Mouse (Mus musculus) spleen, adult 18-20 months (tissue): Measurements from ENCODE around the gene Eps8l1.
A peak's percentile ranks its signal among the peaks of the same experiment; 100 is the strongest.
"Not testable (repeated sequence)": the region's sequence is repeated elsewhere in the genome, so short reads cannot be mapped to it uniquely, and the experiment has no call there.

Experiments
- DNase-seq, 2 experiments: peaks; one replicate each; pipeline ENCODE4 v3.0.0; 2022; ENCODE audit warnings: mixed read lengths in 2 of 2

Eps8l1 gene

GRCm38 (mm10) chr7:4460576-4461434 lies at the start of gene Eps8l1:
Gene Eps8l1 (plus strand): TSS chr7:4460674.
- DNase-seq = no peak

DNA sequence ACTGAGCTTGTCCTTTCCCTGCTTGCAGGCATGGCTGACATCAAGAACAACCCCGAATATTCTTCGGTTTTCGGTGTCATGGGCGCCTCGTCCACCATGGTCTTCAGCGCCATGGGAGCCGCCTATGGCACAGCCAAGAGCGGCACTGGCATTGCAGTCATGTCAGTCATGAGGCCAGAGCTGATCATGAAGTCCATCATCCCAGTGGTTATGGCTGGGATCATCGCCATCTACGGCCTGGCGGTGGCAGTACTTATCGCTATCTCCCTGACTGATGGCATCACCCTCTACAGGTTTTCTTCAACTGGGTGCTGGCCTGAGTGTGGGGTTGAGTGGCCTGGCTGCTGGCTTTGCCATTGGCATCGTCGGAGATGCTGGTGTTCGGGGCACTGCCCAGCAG lies 48.1 kb upstream of the Eps8l1 start:
- not testable (repeated sequence) for DNase-seq

DNA sequence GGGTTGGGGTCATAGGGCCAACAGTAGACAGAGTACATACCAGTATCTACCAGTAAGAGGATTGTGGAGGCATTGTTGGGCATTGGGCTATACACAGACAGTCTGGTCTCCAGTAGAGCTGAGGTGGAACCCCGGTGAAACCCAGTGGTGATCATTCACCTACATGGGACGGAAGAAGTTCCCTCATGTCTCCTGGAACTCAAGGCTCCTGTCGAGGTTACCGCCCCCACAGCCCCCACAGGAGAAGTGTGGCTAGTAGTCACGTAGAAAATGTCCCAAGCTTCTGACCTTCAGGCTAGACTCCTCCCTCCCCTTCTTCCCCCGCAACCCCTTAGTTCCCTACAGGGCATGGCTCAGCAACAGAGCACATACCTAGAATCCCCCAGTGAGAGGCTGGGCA lies 40.8 kb upstream of the Eps8l1 start:
- no peak for DNase-seq

DNA sequence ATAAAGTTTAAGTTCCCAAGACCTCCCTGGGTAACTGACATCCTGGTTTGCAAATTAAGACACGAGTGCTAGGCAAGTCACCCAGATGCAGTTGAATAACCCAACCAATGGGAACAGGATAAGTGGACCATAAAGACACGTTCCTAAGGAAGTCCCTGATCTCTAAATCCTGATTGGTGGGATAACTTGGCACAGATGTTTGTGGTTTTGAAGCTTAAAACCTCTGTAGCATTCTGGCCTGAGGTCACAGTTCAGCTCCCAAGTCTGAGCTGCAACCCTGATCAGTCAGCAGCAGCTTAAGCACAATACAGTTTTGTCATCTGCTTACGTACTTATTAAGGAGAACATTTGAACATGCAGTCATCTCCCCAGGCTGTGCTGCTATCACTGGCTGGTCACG lies 40.2 kb upstream of the Eps8l1 start:
- no peak for DNase-seq

- peak; percentile 61 to 81 for DNase-seq
Measured at GRCm38 (mm10) chr7:4427161-4427912, 33.1 kb upstream of the Eps8l1 start.

DNA sequence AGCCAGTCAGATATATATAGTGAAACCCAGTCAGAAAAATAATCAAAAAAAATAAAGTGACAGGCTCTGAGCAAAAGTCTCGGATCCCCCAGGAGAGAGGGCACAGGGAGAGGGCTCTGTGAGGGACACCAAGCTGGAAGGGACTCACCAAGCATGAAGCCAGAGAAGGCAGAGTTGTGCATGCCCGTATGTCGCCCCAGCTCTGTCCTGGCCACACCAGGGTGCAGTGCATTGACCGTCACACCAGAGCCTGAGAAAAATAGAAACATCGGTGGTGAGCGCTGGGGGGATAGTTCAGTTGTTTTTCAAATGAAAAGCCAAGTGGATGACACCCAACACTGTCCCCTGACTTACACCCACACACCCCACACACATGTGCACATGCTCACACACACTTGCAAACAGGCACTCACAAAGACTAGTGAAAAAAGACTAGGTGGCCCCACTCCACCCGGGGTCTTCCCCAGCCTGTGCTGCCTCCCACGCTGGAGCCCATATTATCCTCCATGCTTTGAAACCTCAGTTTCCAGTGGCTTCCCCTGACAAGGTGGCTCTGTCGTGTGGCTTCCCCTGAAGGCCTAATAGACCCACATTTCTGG lies 30.1 kb upstream of the Eps8l1 start:
- DNase-seq = no peak

- peak; percentile 41 to 68 for DNase-seq
Measured at GRCm38 (mm10) chr7:4431548-4431947, 28.9 kb upstream of the Eps8l1 start.

DNA sequence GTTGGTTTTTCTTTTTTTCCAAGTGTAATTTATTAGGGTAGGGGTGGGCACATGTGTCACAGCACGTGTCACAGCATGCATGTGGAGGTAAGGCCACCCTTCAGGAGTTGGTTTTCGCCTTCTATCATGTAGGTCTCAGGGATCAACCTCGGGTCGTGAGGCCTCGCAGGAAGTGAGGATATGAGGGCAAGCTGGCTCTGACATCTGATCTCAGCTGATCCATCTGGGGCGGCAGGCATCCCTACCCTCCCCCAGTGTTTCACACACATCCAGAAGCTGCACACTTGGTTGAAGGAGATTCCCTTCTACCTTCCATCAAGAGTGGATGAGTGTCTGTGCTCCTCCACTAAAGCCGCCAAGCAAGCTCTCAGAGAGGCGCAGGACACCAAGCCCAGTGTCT lies 28.4 kb upstream of the Eps8l1 start:
- DNase-seq = no peak

DNA sequence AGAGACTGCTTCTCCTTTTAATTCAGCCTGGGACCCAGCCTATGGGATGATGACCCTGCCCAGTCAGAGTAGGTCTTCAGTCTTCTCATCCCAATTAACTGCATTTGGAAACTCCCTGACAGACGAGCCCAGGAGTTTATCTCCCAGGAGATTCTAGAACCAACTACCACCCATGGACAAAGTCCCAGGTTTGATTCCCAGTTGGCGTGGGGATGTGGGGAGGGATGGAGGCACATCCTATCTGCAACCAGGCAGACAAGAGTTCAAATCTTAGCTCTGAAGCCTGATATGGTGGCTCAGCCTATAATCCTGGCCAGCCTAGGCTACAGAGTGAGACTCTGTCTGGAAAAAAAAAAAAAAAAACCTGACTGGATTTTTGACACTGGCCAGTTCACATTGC lies 22.8 kb upstream of the Eps8l1 start:
- DNase-seq = no peak

GRCm38 (mm10) chr7:4440549-4440948 lies 19.9 kb upstream of the Eps8l1 start:
- no peak for DNase-seq

- peak; percentile 61 to 74 for DNase-seq
Measured at GRCm38 (mm10) chr7:4445216-4445791, 15.2 kb upstream of the Eps8l1 start, which contains the start of gene Rdh13. Gene Rdh13 (minus strand): TSS chr7:4445649.

- DNase-seq = no peak
Measured at GRCm38 (mm10) chr7:4447138-4447537, 13.3 kb upstream of the Eps8l1 start.

DNA sequence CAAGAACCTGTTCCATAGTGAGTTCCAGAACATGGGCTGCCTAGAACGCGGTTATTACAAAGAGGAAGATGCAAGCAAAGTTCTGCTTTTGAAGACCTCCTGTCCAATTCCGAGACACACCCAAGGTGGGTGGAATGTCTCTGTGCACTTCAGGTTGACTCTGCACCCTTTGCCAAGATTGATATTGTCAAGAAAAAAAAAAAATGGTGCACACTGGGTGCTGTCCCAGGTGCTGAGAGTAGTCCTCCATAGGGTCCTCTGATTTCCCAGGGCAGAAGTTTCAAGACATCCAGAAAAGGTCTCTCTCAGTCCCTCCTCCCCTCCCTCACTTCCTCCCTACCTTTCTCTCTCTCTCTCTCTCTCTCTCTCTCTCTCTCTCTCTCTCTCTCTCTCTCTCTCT lies 12.0 kb upstream of the Eps8l1 start:
- no peak for DNase-seq

- no peak for DNase-seq
Measured at GRCm38 (mm10) chr7:4449211-4449610, 11.3 kb upstream of the Eps8l1 start.

DNA sequence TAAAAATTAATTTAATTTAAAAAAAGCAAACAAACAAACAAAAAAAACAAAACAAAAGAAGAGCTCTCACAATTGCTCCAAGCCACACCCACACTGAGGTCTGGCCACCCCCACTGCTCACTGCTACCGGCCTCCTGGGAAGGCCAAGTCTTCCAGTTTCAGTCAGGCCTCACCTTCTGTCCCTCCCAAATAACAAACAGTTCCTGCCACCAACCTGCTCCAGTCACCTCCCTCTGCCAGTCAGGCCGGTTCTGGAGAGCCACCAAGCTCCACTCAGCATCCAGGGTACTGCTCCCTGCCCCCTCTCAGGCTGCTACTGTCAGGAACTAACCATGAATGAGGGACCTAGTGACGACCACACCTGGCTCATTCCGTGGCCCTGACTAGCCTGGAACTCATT lies 7.8 kb upstream of the Eps8l1 start:
- no peak for DNase-seq

DNA sequence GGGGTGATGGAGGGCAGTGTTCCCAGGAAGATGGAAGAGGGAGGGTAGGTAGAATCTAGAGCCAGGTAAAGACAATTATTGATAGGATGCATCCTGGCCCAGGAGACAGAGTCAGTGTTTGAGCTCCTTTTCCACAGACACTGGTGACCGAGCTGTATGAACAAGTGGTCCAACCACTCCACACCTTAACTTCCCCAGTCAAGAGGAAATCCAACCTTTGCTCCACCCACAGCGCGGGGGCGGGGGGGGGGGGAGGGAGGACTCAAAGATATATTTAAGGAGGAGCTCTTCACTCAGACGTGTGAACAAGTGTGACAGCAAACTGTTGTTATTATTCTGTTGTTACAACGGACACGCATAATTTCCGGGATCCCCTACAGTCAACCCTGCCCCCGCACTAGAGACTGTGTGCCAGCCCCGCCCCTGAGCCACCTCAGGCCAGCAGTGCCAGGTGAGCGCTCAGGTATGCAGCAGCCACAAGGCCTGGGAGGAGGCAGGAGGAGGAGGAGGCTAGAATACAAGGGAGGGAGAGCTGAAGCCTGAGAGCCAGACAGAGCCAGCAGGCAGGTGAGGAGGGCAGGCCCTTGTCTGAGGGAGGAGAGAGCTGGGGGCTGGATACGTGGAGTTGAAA lies 3.8 kb downstream of the Eps8l1 start:
- no peak for DNase-seq

- DNase-seq = no peak
Measured at GRCm38 (mm10) chr7:4467801-4468200, 7.3 kb downstream of the Eps8l1 start.

DNA sequence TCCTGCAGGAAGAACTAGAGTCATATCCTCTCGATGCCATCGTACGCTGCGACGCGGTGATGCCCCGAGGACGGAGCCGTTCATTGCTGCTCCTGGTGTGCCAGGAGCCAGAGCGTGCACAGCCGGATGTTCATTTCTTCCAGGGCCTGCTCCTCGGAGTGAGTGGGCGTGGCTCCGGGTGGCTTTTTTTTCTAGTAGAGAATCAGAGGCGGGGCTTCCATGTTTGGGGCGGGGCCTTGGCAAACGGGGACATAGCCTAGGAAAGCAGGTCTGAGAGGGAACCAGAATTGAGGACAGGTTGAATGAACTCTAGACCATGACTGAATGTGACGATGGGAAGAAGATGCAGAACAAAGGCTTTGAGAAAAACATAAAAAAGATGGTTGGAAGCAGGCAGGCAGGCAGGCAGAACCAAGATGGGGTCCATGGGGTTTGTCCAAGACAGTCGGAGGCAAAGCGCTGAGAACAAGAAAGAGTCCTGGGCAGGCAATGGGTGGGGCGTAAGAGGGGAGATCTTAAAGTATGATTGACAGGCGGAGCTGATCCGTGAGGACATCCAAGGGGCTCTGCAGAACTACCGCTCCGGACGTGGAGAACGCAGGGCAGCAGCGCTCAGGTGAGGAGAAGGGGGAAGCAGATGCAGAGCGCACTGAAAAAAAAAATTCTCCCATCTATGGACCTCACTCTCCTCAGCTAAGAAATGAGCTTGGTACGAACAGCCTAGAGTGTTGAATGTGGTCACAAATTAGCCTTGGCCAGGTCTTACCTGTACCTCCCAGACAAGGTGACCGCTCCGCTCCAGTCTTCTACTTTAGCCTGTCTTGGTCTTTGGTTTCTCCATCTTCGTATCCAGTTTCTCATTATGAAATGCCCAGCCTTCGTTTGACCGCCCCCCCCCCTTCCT lies 10.1 kb downstream of the Eps8l1 start:
- peak in 1 of 2 experiments; percentile 25 for DNase-seq

GRCm38 (mm10) chr7:4471179-4471555 lies 10.7 kb downstream of the Eps8l1 start:
- DNase-seq = peak in 1 of 2 experiments; percentile 48

- DNase-seq = no peak
Measured at GRCm38 (mm10) chr7:4473940-4474339, 13.5 kb downstream of the Eps8l1 start.

DNA sequence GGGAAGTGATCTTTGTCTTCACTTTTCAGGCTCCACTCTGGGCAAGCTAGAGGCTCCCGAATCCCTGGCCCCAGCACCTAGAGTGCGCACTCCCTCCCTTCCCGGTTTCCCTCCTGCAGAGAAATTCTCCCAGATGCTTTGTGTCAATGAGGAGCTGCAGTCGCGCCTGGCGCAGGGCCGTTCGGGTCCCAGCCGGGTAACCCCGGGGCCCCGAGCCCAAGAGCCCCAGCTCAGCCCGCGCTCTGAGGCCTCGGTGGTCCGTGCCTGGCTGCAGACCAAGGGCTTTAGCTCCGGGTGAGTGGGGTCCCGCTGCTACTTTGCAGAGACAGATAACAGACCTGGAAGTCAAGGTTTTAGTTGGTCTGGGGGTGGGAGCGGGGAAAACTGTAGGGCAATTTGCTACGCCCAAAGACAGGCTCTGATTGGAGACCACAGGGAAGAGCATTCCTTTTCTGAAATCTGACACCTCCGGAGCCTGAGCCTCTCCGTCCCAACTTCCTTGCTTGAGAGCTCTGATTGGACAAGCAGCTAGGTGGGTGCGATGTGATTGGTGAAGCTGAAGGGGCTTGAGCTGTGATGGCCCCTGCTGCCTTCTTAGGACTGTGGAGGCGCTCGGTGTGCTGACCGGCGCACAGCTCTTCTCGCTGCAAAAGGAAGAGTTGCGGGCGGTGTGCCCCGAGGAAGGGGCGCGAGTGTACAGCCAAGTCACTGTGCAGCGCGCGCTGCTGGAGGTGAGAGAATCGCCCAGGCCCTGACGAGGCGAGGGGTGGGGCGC lies 17.7 kb downstream of the Eps8l1 start:
- DNase-seq = no peak
